Mouse (Mus musculus) liver, adult 2 months (tissue): ENCODE results near the gene Sorbs1.

Experiments used
- CTCF ChIP-seq: fragments of 200-500 bp; IDR thresholded peaks from 2 replicates; pipeline ENCODE4 v1.5.1; 2011; ENCODE audit warnings: low read depth, low read length, control low read depth
- POLR2A ChIP-seq: fragments of 200-500 bp; IDR thresholded peaks from 2 replicates; pipeline ENCODE4 v1.6.1; 2011; ENCODE audit warnings: low read length, control low read depth; ENCODE audit not compliant: insufficient read depth; ENCODE audit errors: extremely low read depth

DNA sequence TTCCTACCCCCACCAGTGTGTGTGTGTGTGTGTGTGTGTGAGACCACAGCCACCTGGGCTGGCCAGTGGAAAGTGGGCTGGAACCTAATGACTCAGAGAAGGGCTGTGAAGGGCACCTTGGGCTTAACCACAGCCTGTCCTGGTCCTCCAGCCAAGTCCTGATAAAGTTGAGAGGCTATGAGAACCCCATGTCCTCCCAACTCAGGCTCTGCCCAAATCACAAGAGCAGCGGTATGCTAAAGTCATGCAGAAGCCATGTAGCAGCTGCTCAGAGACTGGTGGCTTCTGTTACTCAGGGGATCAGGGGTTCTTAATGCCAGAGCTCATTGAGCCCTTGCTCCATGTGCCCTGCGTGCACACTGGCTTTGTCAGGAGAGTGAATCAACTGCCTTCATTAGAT, 145.1 kb downstream of the Sorbs1 start:
- no peak for TF ChIP-seq CTCF
- TF ChIP-seq POLR2A: no peak
